Mouse (Mus musculus) liver, adult (tissue): ENCODE data around the gene Slc25a36.
A peak's percentile ranks its signal among the peaks of the same experiment; 100 is the strongest.

Experiments used
- GATA4 ChIP-seq: IDR thresholded peaks from 2 replicates; pipeline ENCODE4 v1.6.1; 2014; ENCODE audit warnings: mild to moderate bottlenecking, low read length; ENCODE audit not compliant: insufficient replicate concordance

Gene Slc25a36

GRCm38 (mm10) chr9:97110571-97111390 is at the start of gene Slc25a36:
TSS of gene Slc25a36 (minus strand) at chr9:97111157.
- peak; percentile 10; the same call in 1 of the 2 replicates for TF ChIP-seq GATA4

GRCm38 (mm10) chr9:97158412-97158811 is 47.5 kb upstream of the Slc25a36 start:
- TF ChIP-seq GATA4: no peak

- no peak for TF ChIP-seq GATA4
Observed at GRCm38 (mm10) chr9:97155981-97156380, 45.0 kb upstream of the Slc25a36 start.

GRCm38 (mm10) chr9:97154956-97155355 is 44.0 kb upstream of the Slc25a36 start:
- TF ChIP-seq GATA4: no peak

GRCm38 (mm10) chr9:97153006-97153405 is 42.0 kb upstream of the Slc25a36 start:
- TF ChIP-seq GATA4: no peak

- no peak for TF ChIP-seq GATA4
Observed at GRCm38 (mm10) chr9:97147270-97147669, 36.3 kb upstream of the Slc25a36 start.

GRCm38 (mm10) chr9:97145351-97145750 is 34.4 kb upstream of the Slc25a36 start:
- TF ChIP-seq GATA4: no peak

- no peak for TF ChIP-seq GATA4
Observed at GRCm38 (mm10) chr9:97143416-97143815, 32.5 kb upstream of the Slc25a36 start.

- TF ChIP-seq GATA4: no peak
Observed at GRCm38 (mm10) chr9:97142558-97142957, 31.6 kb upstream of the Slc25a36 start.

- no peak for TF ChIP-seq GATA4
Observed at GRCm38 (mm10) chr9:97141723-97142122, 30.8 kb upstream of the Slc25a36 start.

GRCm38 (mm10) chr9:97140145-97140932 is 29.4 kb upstream of the Slc25a36 start:
- no peak for TF ChIP-seq GATA4

- no peak for TF ChIP-seq GATA4
Observed at GRCm38 (mm10) chr9:97137678-97138077, 26.7 kb upstream of the Slc25a36 start.

GRCm38 (mm10) chr9:97137116-97137515 is 26.2 kb upstream of the Slc25a36 start:
- TF ChIP-seq GATA4: no peak

GRCm38 (mm10) chr9:97135866-97136265 is 24.9 kb upstream of the Slc25a36 start:
- no peak for TF ChIP-seq GATA4

GRCm38 (mm10) chr9:97133178-97133577 is 22.2 kb upstream of the Slc25a36 start:
- TF ChIP-seq GATA4: no peak

- TF ChIP-seq GATA4: no peak
Observed at GRCm38 (mm10) chr9:97130001-97130400, 19.0 kb upstream of the Slc25a36 start.
